Mouse (Mus musculus) cerebellum, adult 11 months (tissue): ENCODE data around the gene Gpd1.
"Not testable (repeated sequence)": the region's sequence is repeated elsewhere in the genome, so short reads cannot be mapped to it uniquely, and the experiment has no call there.

Experiments
- DNase-seq: peaks from one replicate; pipeline ENCODE4 v3.0.0; 2022

The Gpd1 gene

GRCm38 (mm10) chr15:99723120-99723514 is 5.8 kb downstream of the Gpd1 start:
- DNase-seq = no peak

GRCm38 (mm10) chr15:99723515-99724291 is 6.4 kb downstream of the Gpd1 start:
- peak; percentile 67 for DNase-seq

GRCm38 (mm10) chr15:99724292-99725021 is 7.1 kb downstream of the Gpd1 start:
- DNase-seq = peak; percentile 70

GRCm38 (mm10) chr15:99725341-99726155 is 8.2 kb downstream of the Gpd1 start, which contains the start of gene Cox14:
Gene Cox14 (plus strand): TSS chr15:99725618.
- peak; percentile 95 for DNase-seq

GRCm38 (mm10) chr15:99726549-99726948 is 9.2 kb downstream of the Gpd1 start:
- no peak for DNase-seq

- not testable (repeated sequence) for DNase-seq
Observed at GRCm38 (mm10) chr15:99727039-99727438, 9.7 kb downstream of the Gpd1 start.

GRCm38 (mm10) chr15:99727525-99727924 is 10.2 kb downstream of the Gpd1 start:
- no peak for DNase-seq

- no peak for DNase-seq
Observed at GRCm38 (mm10) chr15:99728211-99728610, 10.9 kb downstream of the Gpd1 start.

GRCm38 (mm10) chr15:99729056-99729783 is 11.9 kb downstream of the Gpd1 start:
- no peak for DNase-seq

GRCm38 (mm10) chr15:99731167-99731566 is 13.9 kb downstream of the Gpd1 start:
- DNase-seq = no peak

- no peak for DNase-seq
Observed at GRCm38 (mm10) chr15:99731678-99732077, 14.4 kb downstream of the Gpd1 start.

- DNase-seq = no peak
Observed at GRCm38 (mm10) chr15:99733186-99733585, 15.9 kb downstream of the Gpd1 start.

- DNase-seq = peak; percentile 100
Observed at GRCm38 (mm10) chr15:99735631-99736030, 18.3 kb downstream of the Gpd1 start.

- no peak for DNase-seq
Observed at GRCm38 (mm10) chr15:99736675-99737074, 19.4 kb downstream of the Gpd1 start.

GRCm38 (mm10) chr15:99740229-99740628 is 22.9 kb downstream of the Gpd1 start:
- DNase-seq = no peak

GRCm38 (mm10) chr15:99754204-99754603 is 36.9 kb downstream of the Gpd1 start:
- no peak for DNase-seq

- no peak for DNase-seq
Observed at GRCm38 (mm10) chr15:99767467-99767866, 50.2 kb downstream of the Gpd1 start.

- no peak for DNase-seq
Observed at GRCm38 (mm10) chr15:99768761-99769160, 51.4 kb downstream of the Gpd1 start.

- no peak for DNase-seq
Observed at GRCm38 (mm10) chr15:99771004-99771500, 53.7 kb downstream of the Gpd1 start.

- peak; percentile 23 for DNase-seq
Observed at GRCm38 (mm10) chr15:99771601-99772276, 54.4 kb downstream of the Gpd1 start.

GRCm38 (mm10) chr15:99772277-99772880 is 55.1 kb downstream of the Gpd1 start:
- peak; percentile 73 for DNase-seq

- DNase-seq = not testable (repeated sequence)
Observed at GRCm38 (mm10) chr15:99772881-99772924, 55.4 kb downstream of the Gpd1 start, which contains the start of gene Cers5. Gene Cers5 (minus strand): TSS chr15:99772885.
